Mouse (Mus musculus) MEL (cell line): ENCODE data around the gene Rpp30. TPM values are rescaled to one million over a fixed set of nuclear protein-coding genes. Genes with fewer than 3 reads are reported as not detected.

ENCODE experiments used
- DNase-seq: peaks from one replicate; pipeline ENCODE4 v3.0.0; 2011; ENCODE audit warnings: low read depth, low spot score
- H3K27ac ChIP-seq: 2 replicates; pipeline ENCODE4 v1.5.1; 2012; ENCODE audit warnings: low read depth, mild to moderate bottlenecking, control low read depth, low read length, moderate library complexity; ENCODE audit not compliant: control insufficient read depth
- H3K27me3 ChIP-seq, 2 experiments: fragments of 150-350 bp in 1 of 2; sonication (generic) in 1 of 2; 2 replicates each; pipeline ENCODE4 v1.6.1; 2012; ENCODE audit warnings: low read length in 2 of 2, mild to moderate bottlenecking in 2 of 2, improper control_type of control experiment in 1 of 2, moderate library complexity in 1 of 2; ENCODE audit not compliant: insufficient read depth in 2 of 2, control insufficient read depth in 1 of 2
- H3K36me3 ChIP-seq, 2 experiments: 2 replicates each; pipeline ENCODE4 v1.6.1; 2012 to 2014; ENCODE audit warnings: low read length in 2 of 2, improper control_type of control experiment in 1 of 2, inconsistent platforms in 1 of 2, mild to moderate bottlenecking in 1 of 2; ENCODE audit not compliant: insufficient read depth in 2 of 2, control insufficient read depth in 1 of 2
- H3K4me1 ChIP-seq, 2 experiments: fragments of 150-350 bp in 1 of 2; sonication (generic) in 1 of 2; 2 replicates each; pipeline ENCODE4 v1.6.1; 2012; ENCODE audit warnings: low read length in 2 of 2, improper control_type of control experiment in 1 of 2, mild to moderate bottlenecking in 1 of 2; ENCODE audit not compliant: insufficient read depth in 2 of 2, control insufficient read depth in 1 of 2
- H3K4me3 ChIP-seq, 2 experiments: fragments of 150-350 bp in 1 of 2; sonication (generic) in 1 of 2; 2 replicates each; pipeline ENCODE4 v1.5.1; 2012; ENCODE audit warnings: low read depth in 2 of 2, low read length in 2 of 2, mild to moderate bottlenecking in 2 of 2, moderate library complexity in 2 of 2, control low read depth in 1 of 2, improper control_type of control experiment in 1 of 2; ENCODE audit not compliant: control insufficient read depth in 1 of 2, insufficient read depth in 1 of 2
- H3K79me2 ChIP-seq: 2 replicates; pipeline ENCODE4 v1.6.1; 2012; ENCODE audit warnings: mild to moderate bottlenecking, low read length, moderate library complexity; ENCODE audit not compliant: control insufficient read depth, poor library complexity, insufficient read depth
- H3K9ac ChIP-seq: 2 replicates; pipeline ENCODE4 v1.6.1; 2012; ENCODE audit warnings: low read depth, mild to moderate bottlenecking, control low read depth, low read length, moderate library complexity; ENCODE audit not compliant: control insufficient read depth, poor library complexity, severe bottlenecking
- H3K9me3 ChIP-seq: fragments of 150-350 bp; sonication (generic); replicated peaks from 2 replicates; pipeline ENCODE4 v1.6.1; 2012; ENCODE audit warnings: mild to moderate bottlenecking, low read length, improper control_type of control experiment, moderate library complexity; ENCODE audit not compliant: insufficient read depth
- BHLHE40 ChIP-seq: IDR thresholded peaks from 2 replicates; pipeline ENCODE4 v1.6.1; 2012; ENCODE audit warnings: low read depth, mild to moderate bottlenecking, inconsistent platforms, low read length, improper control_type of control experiment, borderline replicate concordance
- CHD1 ChIP-seq: IDR thresholded peaks from 2 replicates; pipeline ENCODE4 v1.6.1; 2012; ENCODE audit warnings: low read depth, mild to moderate bottlenecking, inconsistent platforms, low read length, improper control_type of control experiment
- CTCF ChIP-seq, 3 experiments: IDR thresholded peaks in 2 of 3; conservative IDR thresholded peaks in 1 of 3; 2 replicates each; pipeline ENCODE4 v1.5.1; 2011 to 2012; ENCODE audit warnings: low read length in 3 of 3, low read depth in 2 of 3, mild to moderate bottlenecking in 2 of 3, improper control_type of control experiment in 1 of 3, inconsistent platforms in 1 of 3, mixed read lengths in 1 of 3, moderate library complexity in 1 of 3; ENCODE audit not compliant: control insufficient read depth in 1 of 3, insufficient read depth in 1 of 3, poor library complexity in 1 of 3, severe bottlenecking in 1 of 3
- ELF1 ChIP-seq: IDR thresholded peaks from 2 replicates; pipeline ENCODE4 v1.6.1; 2014; ENCODE audit warnings: low read depth, mild to moderate bottlenecking, inconsistent platforms, low read length, improper control_type of control experiment, moderate library complexity
- EP300 ChIP-seq, 2 experiments: IDR thresholded peaks; 2 replicates each; pipeline ENCODE4 v1.6.1; 2011; ENCODE audit warnings: improper control_type of control experiment in 2 of 2, low read length in 2 of 2, low read depth in 1 of 2, mild to moderate bottlenecking in 1 of 2
- ETS1 ChIP-seq: IDR thresholded peaks from 2 replicates; pipeline ENCODE4 v1.6.1; 2012; ENCODE audit warnings: low read depth, mild to moderate bottlenecking, inconsistent platforms, low read length, improper control_type of control experiment, moderate library complexity
- GATA1 ChIP-seq: IDR thresholded peaks from 2 replicates; pipeline ENCODE4 v1.6.1; 2011; ENCODE audit warnings: low read depth, low read length, improper control_type of control experiment
- HCFC1 ChIP-seq: IDR thresholded peaks from 2 replicates; pipeline ENCODE4 v1.6.1; 2012; ENCODE audit warnings: low read depth, mild to moderate bottlenecking, inconsistent platforms, low read length, improper control_type of control experiment, moderate library complexity
- MAFK ChIP-seq: IDR thresholded peaks from 2 replicates; pipeline ENCODE4 v1.6.1; 2011; ENCODE audit warnings: low read depth, mild to moderate bottlenecking, low read length, improper control_type of control experiment, borderline replicate concordance
- MAX ChIP-seq: IDR thresholded peaks from 2 replicates; pipeline ENCODE4 v1.6.1; 2011; ENCODE audit warnings: low read length, improper control_type of control experiment
- MAZ ChIP-seq: IDR thresholded peaks from 2 replicates; pipeline ENCODE4 v1.6.1; 2012; ENCODE audit warnings: low read depth, mild to moderate bottlenecking, inconsistent platforms, low read length, improper control_type of control experiment
- MXI1 ChIP-seq: IDR thresholded peaks from 2 replicates; pipeline ENCODE4 v1.6.1; 2011; ENCODE audit warnings: mild to moderate bottlenecking, low read depth, low read length, improper control_type of control experiment
- POLR2A ChIP-seq, 2 experiments: IDR thresholded peaks; 2 replicates each; pipeline ENCODE4 v1.6.1; 2011 to 2012; ENCODE audit warnings: low read length in 2 of 2, mild to moderate bottlenecking in 2 of 2, control low read depth in 1 of 2, improper control_type of control experiment in 1 of 2, low read depth in 1 of 2, moderate library complexity in 1 of 2; ENCODE audit not compliant: control insufficient read depth in 1 of 2, insufficient read depth in 1 of 2, poor library complexity in 1 of 2
- POLR2AphosphoS5 ChIP-seq: IDR thresholded peaks from 2 replicates; pipeline ENCODE4 v1.6.1; 2012; ENCODE audit warnings: low read depth, borderline replicate concordance, mild to moderate bottlenecking, inconsistent platforms, low read length, moderate library complexity, mixed read lengths
- RCOR1 ChIP-seq: IDR thresholded peaks from 2 replicates; pipeline ENCODE4 v1.6.1; 2012; ENCODE audit warnings: low read depth, mild to moderate bottlenecking, inconsistent platforms, low read length, improper control_type of control experiment
- SIN3A ChIP-seq: IDR thresholded peaks from 2 replicates; pipeline ENCODE4 v1.6.1; 2012; ENCODE audit warnings: low read length, improper control_type of control experiment, inconsistent platforms
- SMC3 ChIP-seq: IDR thresholded peaks from 2 replicates; pipeline ENCODE4 v1.6.1; 2011; ENCODE audit warnings: low read depth, low read length, improper control_type of control experiment
- TBP ChIP-seq: IDR thresholded peaks from 2 replicates; pipeline ENCODE4 v1.8.0; 2011; ENCODE audit warnings: low read depth, low read length, improper control_type of control experiment
- UBTF ChIP-seq: IDR thresholded peaks from 2 replicates; pipeline ENCODE4 v1.6.1; 2012; ENCODE audit warnings: low read depth, mild to moderate bottlenecking, inconsistent platforms, low read length, improper control_type of control experiment, moderate library complexity, borderline replicate concordance; ENCODE audit not compliant: insufficient read depth
- USF1 ChIP-seq: IDR thresholded peaks from 2 replicates; pipeline ENCODE4 v1.6.1; 2014; ENCODE audit warnings: low read depth, mild to moderate bottlenecking, inconsistent platforms, low read length, improper control_type of control experiment, moderate library complexity
- ZNF384 ChIP-seq: IDR thresholded peaks from 2 replicates; pipeline ENCODE4 v1.6.1; 2012; ENCODE audit warnings: low read depth, mild to moderate bottlenecking, inconsistent platforms, low read length, improper control_type of control experiment
- polyA plus RNA-seq, 2 experiments: library from polyadenylated mRNA; stranded (reverse) in 1 of 2; unstranded in 1 of 2; fragments of >175 nt in 1 of 2; fragments of >200 nt in 1 of 2; gene quantifications; 2 replicates each; pipeline versions ENCODE4 v1.2.1 to v1.2.4; 2012; ENCODE audit warnings: low replicate concordance in 2 of 2, low read depth in 1 of 2; ENCODE audit not compliant: insufficient read length in 2 of 2, insufficient read depth in 1 of 2, missing spikeins in 1 of 2
- total RNA-seq: library from RNA; depleted of rRNA; stranded (reverse); fragments of 300-350 nt; gene quantifications from 2 replicates; pipeline ENCODE4 v1.2.3, GENCODE M21; 2012

Gene Rpp30
- total and polyA plus RNA-seq, 3 experiments = 55.4 to 81.3 TPM; not detected in 1

GRCm38 (mm10) chr19:36056502-36057221 is 26.9 kb upstream of the Rpp30 start:
- TF ChIP-seq RCOR1 = no peak
- TF ChIP-seq UBTF = no peak
- no peak for TF ChIP-seq ZNF384
- no peak for TF ChIP-seq SMC3
- TF ChIP-seq ETS1 = no peak
- no peak for TF ChIP-seq POLR2AphosphoS5
- Histone ChIP-seq H3K9me3 (no peaks in the 10 kb centered on the region), H3K79me2 (no peaks in the 10 kb centered on the region), H3K27ac (no peak overlapping the region), H3K4me1 (no peaks in the 10 kb centered on the region), H3K9ac (no peak overlapping the region), H3K27me3 (no peaks in the 10 kb centered on the region), H3K4me3 (no peak overlapping the region), H3K36me3 (no peaks in the 10 kb centered on the region)
- no peak for DNase-seq

GRCm38 (mm10) chr19:36057231-36057811 is 26.2 kb upstream of the Rpp30 start, which contains the start of gene Htr7:
Htr7 (minus strand) TSS chr19:36057507.
- H3K79me2 ChIP-seq = no peaks in the 10 kb centered on the region
- no peaks in the 10 kb centered on the region for H3K36me3 ChIP-seq
- TF ChIP-seq ETS1 (no peak), POLR2A (IDR thresholded peaks at IDR 0.05; ENCODE audit: control insufficient read depth in 1 of 2, insufficient read depth in 1 of 2, low read depth in 1 of 2, low read length in 2 of 2, poor library complexity in 1 of 2) (no peak), UBTF (no peak), POLR2AphosphoS5 (no peak), TBP (no peak), ELF1 (no peak), CTCF (IDR thresholded peaks at IDR 0.05 in 2 of 3, conservative IDR thresholded peaks at IDR 0.05 in 1 of 3; ENCODE audit: control insufficient read depth in 1 of 3, insufficient read depth in 1 of 3, low read depth in 2 of 3, low read length in 3 of 3, poor library complexity in 1 of 3, severe bottlenecking in 1 of 3) (no peak), GATA1 (no peak), EP300 (IDR thresholded peaks at IDR 0.05; ENCODE audit: low read depth in 1 of 2, low read length in 2 of 2) (no peak), MAFK (no peak), USF1 (no peak), BHLHE40 (no peak), HCFC1 (no peak), CHD1 (no peak), MAX (no peak), SIN3A (no peak), MAZ (no peak), MXI1 (no peak)
- TF ChIP-seq, all 39 proteins: peak for 0
- DNase-seq = no peak
- H3K9ac ChIP-seq = no peak within 1 kb of the TSS
- no peak within 1 kb of the TSS for H3K4me3 ChIP-seq
- H3K27ac ChIP-seq = no peak within 1 kb of the TSS
- no peaks in the 10 kb centered on the region for H3K27me3 ChIP-seq
- no peaks in the 10 kb centered on the region for H3K9me3 ChIP-seq
- H3K4me1 ChIP-seq = no peaks in the 10 kb centered on the region
